Mouse (Mus musculus) neural tube, embryonic 15.5 days (tissue): Measurements from ENCODE around the gene Cdh26. TPM values are rescaled to one million over a fixed set of nuclear protein-coding genes. Genes with fewer than 3 reads are reported as not detected.

Source experiments
- ATAC-seq: fragments of 200-750 bp; cut with Nextera tagmentation; 2 replicates; pipeline ENCODE4 v1.8.0; 2017; ENCODE audit warnings: mild to moderate bottlenecking, moderate TSS enrichment, moderate library complexity; ENCODE audit not compliant: low FRiP score
- H3K27ac ChIP-seq: fragments of 300-500 bp; sonication (generic); replicated peaks from 2 replicates; pipeline ENCODE4 v1.5.1; 2015; ENCODE audit warnings: mild to moderate bottlenecking, inconsistent platforms
- H3K27me3 ChIP-seq: fragments of 300-500 bp; sonication (generic); replicated peaks from 2 replicates; pipeline ENCODE4 v1.6.1; 2015; ENCODE audit warnings: inconsistent platforms
- H3K36me3 ChIP-seq: fragments of 300-500 bp; sonication (generic); 2 replicates; pipeline ENCODE4 v1.6.1; 2015; ENCODE audit warnings: inconsistent platforms
- H3K4me1 ChIP-seq: fragments of 300-500 bp; sonication (generic); 2 replicates; pipeline ENCODE4 v1.6.1; 2015; ENCODE audit warnings: inconsistent platforms
- H3K4me2 ChIP-seq: fragments of 300-500 bp; sonication (generic); 2 replicates; pipeline ENCODE4 v1.6.1; 2015; ENCODE audit warnings: inconsistent platforms, mild to moderate bottlenecking, moderate library complexity
- H3K4me3 ChIP-seq: fragments of 300-500 bp; sonication (generic); replicated peaks from 2 replicates; pipeline ENCODE4 v1.5.1; 2015; ENCODE audit warnings: mild to moderate bottlenecking, inconsistent platforms
- H3K9ac ChIP-seq: fragments of 300-500 bp; sonication (generic); replicated peaks from 2 replicates; pipeline ENCODE4 v1.6.1; 2015; ENCODE audit warnings: mild to moderate bottlenecking, inconsistent platforms
- H3K9me3 ChIP-seq: fragments of 300-500 bp; sonication (generic); replicated peaks from 2 replicates; pipeline ENCODE4 v1.6.1; 2016; ENCODE audit warnings: inconsistent platforms
- WGBS: fragments of 180-500 bp; shearing (Covaris S2); methylation state at CpG from one replicate; pipeline ENCODE4 v1.1.7; 2015; ENCODE audit warnings: mixed read lengths; 5-methylcytosine and 5-hydroxymethylcytosine counted together
- polyA plus RNA-seq: library from polyadenylated mRNA; unstranded; fragments of >200 nt; fragmentation: Nextera tagmentation; extraction: Ambion mirVana; gene quantifications from 2 replicates; pipeline ENCODE4 v1.2.1, GENCODE M21; 2015

The Cdh26 gene
- polyA plus RNA-seq, 1 experiment from 2014 or later = 0.15 TPM

DNA sequence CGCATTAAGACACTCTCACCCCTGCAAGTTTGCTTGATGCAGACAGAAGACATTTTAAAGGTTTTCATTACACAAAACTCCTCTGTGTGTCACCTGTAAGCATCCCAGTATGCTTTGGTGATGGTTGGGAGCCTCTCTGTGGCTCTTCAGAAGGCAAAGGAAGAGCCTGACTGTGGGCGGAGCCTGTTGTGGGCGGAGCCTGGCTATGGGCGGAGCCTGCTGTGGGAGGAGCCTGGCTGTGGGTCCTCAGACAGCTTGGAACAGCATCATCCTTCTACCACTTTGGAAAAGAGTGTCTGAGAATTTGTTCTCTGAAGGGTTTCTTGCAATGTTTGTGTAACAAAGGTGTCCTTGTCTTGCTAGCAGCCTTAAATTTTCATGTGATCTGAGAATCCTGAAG is 82.7 kb downstream of the Cdh26 start:
- H3K27me3 ChIP-seq = no peaks in the 10 kb centered on the region

DNA sequence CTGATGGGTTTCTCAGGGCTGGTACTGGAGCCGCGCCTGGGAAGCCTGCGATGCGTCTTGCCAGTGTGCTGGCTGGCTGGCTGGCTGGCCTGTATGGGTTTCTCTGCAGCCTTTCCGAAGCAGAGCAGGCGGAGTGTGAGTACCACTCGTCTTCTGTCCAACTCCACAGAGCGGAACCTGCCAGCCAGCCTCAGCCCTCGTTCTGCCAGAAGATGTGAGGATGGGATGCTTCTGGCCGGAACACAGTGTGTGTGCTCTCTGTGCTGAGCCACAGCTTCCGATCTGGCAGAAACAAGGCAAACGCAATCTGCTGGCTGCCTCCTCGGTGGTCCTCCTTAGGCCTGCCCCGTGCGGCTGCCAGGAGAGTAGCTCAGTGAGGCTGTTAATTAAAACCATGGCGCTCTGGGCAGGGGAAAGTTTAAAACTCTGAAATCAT is 83.3 kb downstream of the Cdh26 start:
- no peak overlapping the region for H3K4me2 ChIP-seq
- H3K9ac ChIP-seq = no peak overlapping the region
- ATAC-seq = no peak
- 61% methylated on average over 16 of the region's 16 CpGs for WGBS
- H3K27me3 ChIP-seq = no peaks in the 10 kb centered on the region
- H3K9me3 ChIP-seq = no peaks in the 10 kb centered on the region
- no peaks in the 10 kb centered on the region for H3K36me3 ChIP-seq
- H3K4me1 ChIP-seq = peaks cover 8% of the 10 kb centered on the region; the same call in 1 of the 2 replicates
- H3K27ac ChIP-seq = no peak overlapping the region
- H3K4me3 ChIP-seq = no peak overlapping the region

More for the DNA sequence above, 82.7 kb downstream of the Cdh26 start:
- no peaks in the 10 kb centered on the region for H3K9me3 ChIP-seq
- no peak overlapping the region for H3K9ac ChIP-seq
- H3K4me2 ChIP-seq = no peak overlapping the region
- H3K4me3 ChIP-seq = no peak overlapping the region
- no peak overlapping the region for H3K27ac ChIP-seq
- no peak for ATAC-seq
- H3K4me1 ChIP-seq = peaks cover 8% of the 10 kb centered on the region
- WGBS = 88% methylated on average over 4 of the region's 4 CpGs
- no peaks in the 10 kb centered on the region for H3K36me3 ChIP-seq

DNA sequence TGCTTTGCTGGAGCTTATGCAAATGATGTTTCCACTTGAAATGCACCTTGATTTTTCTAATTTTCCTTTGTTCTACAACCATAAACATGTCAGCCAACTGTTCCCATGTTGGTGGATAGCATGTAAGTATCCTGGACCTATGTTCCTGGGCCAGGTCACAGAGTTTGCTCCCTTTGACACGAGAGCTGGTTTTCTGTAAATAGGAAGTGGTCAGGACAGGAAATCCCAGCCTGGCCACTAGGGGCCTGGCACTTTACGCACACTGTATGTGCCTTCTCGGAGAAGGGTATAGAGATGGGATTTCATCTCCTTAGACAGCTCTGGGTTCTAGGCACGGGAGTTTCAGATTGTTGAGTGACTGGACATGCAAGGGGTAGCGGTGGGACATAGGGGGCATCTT is 86.1 kb downstream of the Cdh26 start:
- H3K4me1 ChIP-seq = peaks cover 8% of the 10 kb centered on the region; the same call in 1 of the 2 replicates
- no peak overlapping the region for H3K27ac ChIP-seq
- no peak overlapping the region for H3K4me3 ChIP-seq
- H3K36me3 ChIP-seq = no peaks in the 10 kb centered on the region
- H3K9me3 ChIP-seq = no peaks in the 10 kb centered on the region
- H3K27me3 ChIP-seq = no peaks in the 10 kb centered on the region
- WGBS = 84% methylated on average over 5 of the region's 5 CpGs
- no peak overlapping the region for H3K9ac ChIP-seq
- no peak overlapping the region for H3K4me2 ChIP-seq
- no peak for ATAC-seq

DNA sequence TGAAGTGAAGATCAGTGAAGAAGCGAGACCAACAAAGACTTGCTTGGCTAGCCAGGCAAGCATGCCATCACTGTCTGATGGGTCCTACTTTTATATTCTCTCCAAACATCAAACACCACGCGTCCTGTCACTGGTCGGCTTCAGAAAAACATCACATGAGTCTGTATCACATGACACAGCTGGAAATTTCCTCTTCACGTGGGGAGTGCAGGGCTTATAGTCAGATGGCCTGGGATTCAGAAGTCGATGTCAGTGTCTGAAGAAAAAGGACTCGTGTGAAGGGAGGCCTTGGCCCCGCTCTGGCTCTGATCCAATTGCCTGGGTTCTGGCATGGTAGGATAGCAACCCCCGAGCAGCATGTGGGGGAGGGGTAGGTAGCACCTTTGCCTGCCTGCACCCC is 86.6 kb downstream of the Cdh26 start:
- Histone ChIP-seq H3K4me1 (peaks cover 8% of the 10 kb centered on the region; the same call in 1 of the 2 replicates), H3K27ac (no peak overlapping the region), H3K4me2 (no peak overlapping the region), H3K4me3 (no peak overlapping the region), H3K27me3 (no peaks in the 10 kb centered on the region), H3K9ac (no peak overlapping the region), H3K9me3 (no peaks in the 10 kb centered on the region), H3K36me3 (no peaks in the 10 kb centered on the region)
- 77% methylated on average over 9 of the region's 9 CpGs for WGBS
- no peak for ATAC-seq

DNA sequence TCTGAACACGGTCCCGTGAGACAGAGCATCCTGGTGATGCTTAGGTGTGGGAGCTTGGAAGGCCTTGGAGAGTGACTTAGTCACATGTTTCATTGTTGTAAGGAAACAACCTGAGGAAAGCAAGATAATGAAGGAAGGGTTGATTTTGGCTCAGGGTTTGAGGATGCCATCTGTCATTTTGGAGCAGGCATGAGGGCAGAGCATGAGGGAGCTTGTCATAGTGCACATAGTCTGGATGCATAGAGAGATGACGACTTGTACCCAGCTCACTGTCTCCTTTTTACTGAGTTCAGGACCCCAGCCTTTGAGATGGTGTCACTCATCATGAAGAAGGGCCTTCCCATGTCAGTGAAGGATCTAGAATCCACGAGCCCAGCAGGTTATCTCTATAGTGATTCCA is 89.0 kb downstream of the Cdh26 start:
- no peaks in the 10 kb centered on the region for H3K27me3 ChIP-seq
- H3K9ac ChIP-seq = no peak overlapping the region
- no peak overlapping the region for H3K4me2 ChIP-seq
- H3K27ac ChIP-seq = no peak overlapping the region
- H3K36me3 ChIP-seq = no peaks in the 10 kb centered on the region
- H3K4me1 ChIP-seq = peaks cover 5% of the 10 kb centered on the region; the same call in 1 of the 2 replicates
- WGBS = 93% methylated on average over 4 of the region's 4 CpGs
- H3K9me3 ChIP-seq = no peaks in the 10 kb centered on the region
- no peak for ATAC-seq
- no peak overlapping the region for H3K4me3 ChIP-seq

DNA sequence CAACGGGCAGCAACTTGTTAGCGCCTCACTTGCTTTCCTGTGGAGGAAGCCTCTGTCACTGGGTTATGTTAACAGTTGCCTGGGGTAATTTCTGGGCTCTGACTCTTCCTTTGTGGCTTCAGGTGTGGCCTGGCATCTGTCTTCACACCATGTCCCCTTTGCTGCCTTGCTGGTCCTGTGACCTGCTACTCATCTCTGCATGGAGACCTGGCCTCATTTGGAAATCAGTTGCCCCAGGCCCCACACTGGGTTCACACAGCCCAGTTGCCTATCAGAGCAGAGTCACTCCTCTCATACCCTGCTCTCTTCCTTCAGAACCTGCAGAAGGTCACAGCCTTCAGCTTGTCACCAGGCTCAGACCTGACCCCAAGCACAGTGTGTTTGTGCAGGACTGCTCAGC is 89.9 kb downstream of the Cdh26 start:
- Histone ChIP-seq H3K9ac (no peak overlapping the region), H3K27ac (no peak overlapping the region), H3K4me1 (peaks cover 5% of the 10 kb centered on the region; the same call in 1 of the 2 replicates), H3K9me3 (no peaks in the 10 kb centered on the region), H3K4me2 (no peak overlapping the region), H3K36me3 (no peaks in the 10 kb centered on the region), H3K4me3 (no peak overlapping the region), H3K27me3 (no peaks in the 10 kb centered on the region)
- no peak for ATAC-seq
- WGBS = 66% methylated on average over 2 of the region's 2 CpGs

DNA sequence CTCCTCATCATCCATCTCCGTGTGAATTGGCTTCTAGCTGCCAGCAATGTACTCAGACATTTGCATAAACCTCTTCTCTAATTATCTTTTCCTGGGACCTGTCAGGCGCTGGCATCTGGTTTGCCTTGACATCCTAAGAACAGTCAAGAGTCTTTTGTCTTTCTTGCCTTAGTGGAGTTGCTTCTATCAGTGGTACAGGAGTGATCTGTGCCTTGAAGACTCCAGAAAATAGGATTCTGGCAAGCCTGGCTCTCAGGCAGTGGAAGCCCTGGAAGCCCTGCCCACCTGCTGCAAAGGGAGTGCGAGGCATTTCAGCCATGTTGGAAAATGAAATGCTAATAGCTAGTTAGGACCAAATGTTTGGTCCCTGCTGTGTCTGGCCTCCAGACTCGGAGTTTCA is 92.0 kb downstream of the Cdh26 start:
- H3K36me3 ChIP-seq = no peaks in the 10 kb centered on the region
- WGBS = 40% methylated on average over 4 of the region's 4 CpGs
- H3K27me3 ChIP-seq = no peaks in the 10 kb centered on the region
- H3K27ac ChIP-seq = no peak overlapping the region
- H3K9me3 ChIP-seq = no peaks in the 10 kb centered on the region
- H3K4me3 ChIP-seq = no peak overlapping the region
- peaks cover 5% of the 10 kb centered on the region; the same call in 1 of the 2 replicates for H3K4me1 ChIP-seq
- no peak overlapping the region for H3K9ac ChIP-seq
- no peak for ATAC-seq
- H3K4me2 ChIP-seq = no peak overlapping the region

DNA sequence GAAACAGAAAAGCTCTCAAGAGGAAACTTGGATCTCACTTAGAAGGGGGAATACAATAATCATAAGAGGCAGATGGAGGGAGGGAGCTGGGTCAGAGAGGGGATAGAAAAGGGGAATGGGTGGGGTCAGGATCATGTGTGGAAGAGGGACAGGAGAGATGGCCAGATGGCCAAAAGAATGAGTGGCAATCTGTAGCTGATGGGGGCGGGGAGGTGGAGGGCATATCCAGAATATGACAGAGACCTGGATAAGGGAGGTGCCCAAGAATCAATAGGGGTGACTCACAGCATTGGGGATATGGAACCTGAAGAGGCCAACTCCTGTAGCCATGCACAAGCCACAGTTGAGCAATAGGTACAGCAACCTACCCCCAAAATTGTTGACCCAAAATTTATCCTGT is 92.5 kb downstream of the Cdh26 start:
- ATAC-seq = no peak
- H3K9ac ChIP-seq = no peak overlapping the region
- no peak overlapping the region for H3K4me3 ChIP-seq
- 100% methylated on average over 1 of the region's 1 CpGs for WGBS
- H3K27ac ChIP-seq = no peak overlapping the region
- no peaks in the 10 kb centered on the region for H3K36me3 ChIP-seq
- H3K9me3 ChIP-seq = no peaks in the 10 kb centered on the region
- H3K27me3 ChIP-seq = no peaks in the 10 kb centered on the region
- peaks cover 5% of the 10 kb centered on the region; the same call in 1 of the 2 replicates for H3K4me1 ChIP-seq
- no peak overlapping the region for H3K4me2 ChIP-seq

DNA sequence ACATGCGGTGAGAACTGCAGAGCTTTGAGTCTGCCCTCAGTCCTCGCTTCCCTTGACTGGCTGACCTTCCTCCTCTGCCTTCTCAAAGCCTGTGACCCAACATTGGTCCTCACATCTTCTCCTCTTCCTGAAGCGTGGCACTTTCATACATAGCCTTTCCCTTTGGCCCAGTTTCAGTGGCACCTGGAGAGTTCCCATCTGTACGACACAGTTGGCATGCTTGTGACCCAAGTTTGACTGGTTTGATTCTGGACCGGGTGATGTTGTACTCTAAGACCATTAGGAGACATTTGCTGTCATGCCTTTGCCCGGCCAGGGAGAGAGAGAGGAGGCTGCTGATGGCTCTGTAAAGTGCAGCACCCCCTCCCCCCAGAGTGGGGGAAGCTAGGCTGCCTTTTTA is 96.4 kb downstream of the Cdh26 start:
- H3K27me3 ChIP-seq = no peaks in the 10 kb centered on the region; the same call in 1 of the 2 replicates
- no peaks in the 10 kb centered on the region for H3K36me3 ChIP-seq
- no peak overlapping the region for H3K9ac ChIP-seq
- H3K27ac ChIP-seq = no peak overlapping the region
- WGBS = 85% methylated on average over 6 of the region's 6 CpGs
- ATAC-seq = no peak
- peaks cover 5% of the 10 kb centered on the region; the same call in 1 of the 2 replicates for H3K4me1 ChIP-seq
- H3K4me2 ChIP-seq = no peak overlapping the region
- H3K9me3 ChIP-seq = no peaks in the 10 kb centered on the region
- H3K4me3 ChIP-seq = no peak overlapping the region

DNA sequence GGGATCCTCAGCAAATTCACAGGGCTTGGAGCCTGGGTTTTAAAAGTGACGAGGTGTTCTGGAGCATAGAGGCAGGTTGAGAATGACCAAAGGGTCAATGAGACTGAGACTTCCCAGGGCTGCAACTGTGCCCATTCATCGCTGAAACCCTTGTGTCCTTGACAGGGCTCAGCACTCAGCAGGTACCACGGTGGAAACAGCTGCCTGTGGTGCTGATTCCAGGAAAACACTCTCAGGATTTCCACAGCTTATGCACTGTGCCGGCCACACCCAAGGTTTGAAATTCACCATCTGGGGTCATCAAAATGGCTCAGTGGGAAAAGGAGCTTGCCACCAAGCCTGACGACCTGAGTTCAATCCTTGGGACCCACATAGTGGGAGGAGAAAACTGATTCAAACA is 100.9 kb downstream of the Cdh26 start:
- Histone ChIP-seq H3K9ac (no peak overlapping the region), H3K4me1 (no peaks in the 10 kb centered on the region), H3K27me3 (no peaks in the 10 kb centered on the region; the same call in 1 of the 2 replicates), H3K9me3 (no peaks in the 10 kb centered on the region), H3K4me2 (no peak overlapping the region), H3K4me3 (no peak overlapping the region), H3K27ac (no peak overlapping the region), H3K36me3 (no peaks in the 10 kb centered on the region)
- ATAC-seq = no peak
- WGBS = 86% methylated on average over 5 of the region's 5 CpGs

DNA sequence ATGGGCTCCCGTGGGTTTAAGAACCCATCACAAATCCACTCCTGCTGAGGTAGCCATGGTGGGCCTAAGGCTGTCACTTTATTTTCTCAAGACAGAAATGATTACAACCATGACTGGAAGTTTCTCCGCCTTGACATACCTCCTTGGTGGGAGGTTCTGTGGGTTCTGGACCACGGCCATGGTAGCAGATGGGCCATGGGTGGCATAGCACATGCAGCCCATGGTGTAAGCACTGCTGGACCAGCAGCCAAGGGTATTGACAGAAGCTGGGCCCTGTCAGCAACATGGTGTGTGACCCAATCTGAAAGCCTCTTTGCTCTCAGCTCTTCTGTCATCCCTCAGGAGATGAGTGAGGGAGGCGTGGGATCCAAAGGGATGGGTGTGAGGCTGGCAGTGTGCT is 106.2 kb downstream of the Cdh26 start:
- ATAC-seq = no peak

More for the DNA sequence above, 106.2 kb downstream of the Cdh26 start:
- no peak overlapping the region for H3K27ac ChIP-seq
- H3K9me3 ChIP-seq = no peaks in the 10 kb centered on the region
- no peak overlapping the region for H3K9ac ChIP-seq
- no peak overlapping the region for H3K4me3 ChIP-seq
- peaks cover 9% of the 10 kb centered on the region for H3K4me1 ChIP-seq
- no peaks in the 10 kb centered on the region for H3K27me3 ChIP-seq
- no peak overlapping the region for H3K4me2 ChIP-seq
- WGBS = 92% methylated on average over 4 of the region's 4 CpGs
- no peaks in the 10 kb centered on the region for H3K36me3 ChIP-seq
